In genomic region chr10:21090922-21091700, GRCm38 (mm10) we compare ENCODE assay signal across 20 mouse cellular contexts.
DNase-seq lines count a peak whose midpoint lies in the region; ATAC-seq and TF ChIP-seq lines count a peak whose summit lies in the region.
"Had no signal": no experiment of that assay in that cellular context is flagged by ENCODE, and none has a peak within 500 bp of the region (broad histone marks: within the 10 kb centered on the region; RNA-seq: fewer than 3 reads in every experiment).

No protein-coding gene starts in this region.

- H3K9me3 ChIP-seq in forebrain, embryonic 14.5 days (replicated peaks; ENCODE audit: control insufficient read depth, low read length), result no peaks in the 10 kb centered on the region
- H3K9me3 ChIP-seq in forebrain, embryonic 12.5 days, result 0 out of 2 replicates have a peak, but pooled peaks cover 7% of the 10 kb centered on the region
- H3K9me3 ChIP-seq in lung, embryonic 16.5 days (ENCODE audit: control insufficient read depth, low read length), result no peaks in the 10 kb centered on the region
- H3K9me3 ChIP-seq: embryonic facial prominence, embryonic 12.5 days; heart, embryonic 13.5 days had no signal

- H3K4me1 ChIP-seq in forebrain, embryonic 14.5 days (ENCODE audit: control insufficient read depth, insufficient read depth, low read length), result peaks cover 7% of the 10 kb centered on the region; the same call in 1 of the 2 replicates
- H3K4me1 ChIP-seq in forebrain, embryonic 12.5 days, result peaks cover 25% of the 10 kb centered on the region
- peaks cover 3% of the 10 kb centered on the region for H3K4me1 ChIP-seq in lung, embryonic 16.5 days (replicated peaks; ENCODE audit: control insufficient read depth, insufficient read depth, low read length)
- peaks cover 2% of the 10 kb centered on the region; the same call in 1 of the 2 replicates for H3K4me1 ChIP-seq in bone marrow, adult 2 months (ENCODE audit: control insufficient read depth, insufficient read depth, low read length)
- H3K4me1 ChIP-seq in small intestine, adult 2 months (ENCODE audit: control insufficient read depth, insufficient read depth, insufficient read length, low read length), result peaks cover 18% of the 10 kb centered on the region
- H3K4me1 ChIP-seq: heart, embryonic 13.5 days had no signal

- H3K4me3 ChIP-seq in forebrain, embryonic 14.5 days (ENCODE audit: low read depth, low read length), result no peak overlapping the region
- H3K4me3 ChIP-seq in forebrain, embryonic 12.5 days (replicated peaks), result no peak overlapping the region
- H3K4me3 ChIP-seq in lung, embryonic 16.5 days (ENCODE audit: low read length), result no peak overlapping the region
- H3K4me3 ChIP-seq in bone marrow, adult 2 months (replicated peaks; ENCODE audit: control insufficient read depth, low read depth, low read length), result no peak overlapping the region
- no peak overlapping the region for H3K4me3 ChIP-seq in small intestine, adult 2 months (ENCODE audit: low read depth, low read length)
- H3K4me3 ChIP-seq: embryonic facial prominence, embryonic 12.5 days; forebrain, embryonic 10.5 days; heart, embryonic 13.5 days had no signal

- WGBS in forebrain, embryonic 14.5 days, result 52% methylated on average over 8 of the region's 8 CpGs
- WGBS in forebrain, embryonic 12.5 days, result 73% methylated on average over 8 of the region's 8 CpGs
- 69% methylated on average over 8 of the region's 8 CpGs for WGBS in lung, embryonic 16.5 days
- 83% methylated on average over 8 of the region's 8 CpGs for WGBS in bone marrow, adult 2 months
- WGBS in small intestine, adult 2 months, result 25% methylated on average over 8 of the region's 8 CpGs

- ATAC-seq in forebrain, embryonic 14.5 days, result peak; percentile 40; the same call in 1 of the 2 replicates
- no peak for ATAC-seq in forebrain, embryonic 12.5 days (ENCODE audit: low FRiP score)
- ATAC-seq in lung, embryonic 16.5 days (ENCODE audit: low read depth), result peak; percentile 81
- ATAC-seq: activated CD4-positive, CD25-positive, alpha-beta regulatory T cell, adult 4 months had no signal

- H3K4me2 ChIP-seq in forebrain, embryonic 14.5 days (ENCODE audit: low read length), result no peak overlapping the region
- no peak overlapping the region for H3K4me2 ChIP-seq in forebrain, embryonic 12.5 days
- H3K4me2 ChIP-seq in lung, embryonic 16.5 days (ENCODE audit: low read depth, low read length), result no peak overlapping the region
- H3K4me2 ChIP-seq: embryonic facial prominence, embryonic 12.5 days; heart, embryonic 13.5 days had no signal

- H3K9ac ChIP-seq in forebrain, embryonic 14.5 days (ENCODE audit: low read length), result no peak overlapping the region
- no peak overlapping the region for H3K9ac ChIP-seq in forebrain, embryonic 12.5 days
- H3K9ac ChIP-seq in lung, embryonic 16.5 days (ENCODE audit: low read length), result no peak overlapping the region
- H3K9ac ChIP-seq: embryonic facial prominence, embryonic 12.5 days; heart, embryonic 13.5 days; liver, embryonic 14.5 days had no signal

- 0 out of 2 replicates have a peak, but pooled peaks cover 3% of the 10 kb centered on the region for H3K27me3 ChIP-seq in forebrain, embryonic 14.5 days (replicated peaks; ENCODE audit: control insufficient read depth, insufficient read depth, low read length)
- peaks cover 76% of the 10 kb centered on the region for H3K27me3 ChIP-seq in forebrain, embryonic 12.5 days
- no peaks in the 10 kb centered on the region for H3K27me3 ChIP-seq in lung, embryonic 16.5 days (ENCODE audit: control insufficient read depth, insufficient read depth, low read depth, low read length)
- H3K27me3 ChIP-seq in small intestine, adult 2 months (ENCODE audit: control insufficient read depth, insufficient read depth, low read length), result no peaks in the 10 kb centered on the region
- H3K27me3 ChIP-seq: embryonic facial prominence, embryonic 12.5 days; heart, embryonic 13.5 days had no signal

- intact Hi-C loops in gastrocnemius, postnatal 14 days (cut with DNase I; ENCODE audit: low total_unique reads), result no loop called here

- no peak for TF ChIP-seq POLR2A in bone marrow, adult 2 months (IDR thresholded peaks at IDR 0.05; ENCODE audit: borderline replicate concordance, control insufficient read depth, low read depth, low read length)
- TF ChIP-seq POLR2A in small intestine, adult 2 months (IDR thresholded peaks at IDR 0.05; ENCODE audit: low read depth, low read length), result no peak

- no peaks in the 10 kb centered on the region for H3K36me3 ChIP-seq in forebrain, embryonic 14.5 days (ENCODE audit: control insufficient read depth, insufficient read depth, low read length)
- no peaks in the 10 kb centered on the region for H3K36me3 ChIP-seq in forebrain, embryonic 12.5 days (replicated peaks)
- no peaks in the 10 kb centered on the region for H3K36me3 ChIP-seq in lung, embryonic 16.5 days (ENCODE audit: control insufficient read depth, insufficient read depth, low read length)
- H3K36me3 ChIP-seq in small intestine, adult 2 months (ENCODE audit: control insufficient read depth, insufficient read depth, low read length), result no peaks in the 10 kb centered on the region
- H3K36me3 ChIP-seq: embryonic facial prominence, embryonic 12.5 days; forebrain, embryonic 10.5 days; heart, embryonic 13.5 days had no signal

- no peak for DNase-seq in forebrain, embryonic 14.5 days (ENCODE audit: low spot score)
- no peak for DNase-seq in lung, postnatal 10 days
- no peak for DNase-seq in gastrocnemius, postnatal 14 days
- DNase-seq in retina, embryonic 14.5 days (ENCODE audit: low spot score), result no peak
- DNase-seq: adrenal gland, postnatal 14 days; cerebellum, adult 8-10 months; heart, postnatal 4 days; kidney, postnatal 10 days; midbrain, embryonic 14.5 days; right cerebral cortex, adult 18-20 months; spleen, adult 18-20 months had no signal

- no peak overlapping the region for H3K27ac ChIP-seq in forebrain, embryonic 14.5 days (ENCODE audit: low read depth, low read length)
- no peak overlapping the region for H3K27ac ChIP-seq in forebrain, embryonic 12.5 days
- no peak overlapping the region for H3K27ac ChIP-seq in lung, embryonic 16.5 days (ENCODE audit: low read length)
- peak overlapping the region; percentile 46 for H3K27ac ChIP-seq in bone marrow, adult 2 months (ENCODE audit: control insufficient read depth, insufficient read depth, low read depth, low read length, poor library complexity)
- H3K27ac ChIP-seq in small intestine, adult 2 months (ENCODE audit: insufficient read depth, low read depth, low read length), result peak overlapping the region; percentile 97
- H3K27ac ChIP-seq: embryonic facial prominence, embryonic 12.5 days; forebrain, embryonic 10.5 days; heart, embryonic 13.5 days; liver, embryonic 14.5 days had no signal

- no peak for TF ChIP-seq CTCF in bone marrow, adult 2 months (IDR thresholded peaks at IDR 0.05; ENCODE audit: control insufficient read depth, insufficient read depth, low read length)
- TF ChIP-seq CTCF in small intestine, adult 2 months (IDR thresholded peaks at IDR 0.05; ENCODE audit: extremely low read depth, insufficient read length, insufficient replicate concordance, low read depth, low read length), result no peak

Comparison
In these comparisons a context has a peak if more than half of its experiments do, and no peak if none do; other contexts are left out.
1. H3K27ac ChIP-seq: peak in bone marrow, adult 2 months (single experiment) and small intestine, adult 2 months (single experiment); none in forebrain, embryonic 14.5 days (single experiment), forebrain, embryonic 12.5 days (single experiment) and lung, embryonic 16.5 days (single experiment).